Mouse (Mus musculus): ENCODE measurements around the gene Cd302.

- no peak for TF ChIP-seq MAX (IDR thresholded peaks at IDR 0.05; ENCODE audit: low read depth)
- no peak for TF ChIP-seq TCF12 (IDR thresholded peaks at IDR 0.05; ENCODE audit: insufficient read depth, poor library complexity, severe bottlenecking)
- no peak for TF ChIP-seq POLR2A (IDR thresholded peaks at IDR 0.05; ENCODE audit: insufficient read length, low read depth)
- TF ChIP-seq MYOD1 (IDR thresholded peaks at IDR 0.05; ENCODE audit: control insufficient read depth in 1 of 3, insufficient read length in 2 of 3, low read depth in 2 of 3) = no peak
- TF ChIP-seq POLR2AphosphoS2 (IDR thresholded peaks at IDR 0.05; ENCODE audit: insufficient read length, low read depth) = no peak
- TF ChIP-seq REST (IDR thresholded peaks at IDR 0.05; ENCODE audit: insufficient read depth, insufficient read length) = no peak
- TF ChIP-seq E2F4 (IDR thresholded peaks at IDR 0.05; ENCODE audit: insufficient read depth) = no peak
- TF ChIP-seq TCF3 (IDR thresholded peaks at IDR 0.05; ENCODE audit: insufficient read length, low read depth) = no peak
- no peak for TF ChIP-seq USF1 (IDR thresholded peaks at IDR 0.05; ENCODE audit: low read depth)
- TF ChIP-seq MYOG (IDR thresholded peaks at IDR 0.05; ENCODE audit: control insufficient read depth in 1 of 3, insufficient read depth in 1 of 3, insufficient read length in 2 of 3, low read depth in 2 of 3) = no peak
- no peak for TF ChIP-seq CEBPB (IDR thresholded peaks at IDR 0.05; ENCODE audit: insufficient read depth, poor library complexity, severe bottlenecking)
- TF ChIP-seq SRF (IDR thresholded peaks at IDR 0.05; ENCODE audit: control insufficient read depth, insufficient read length, low read depth) = no peak
Measured at GRCm38 (mm10) chr2:60291381-60291780, 7.1 kb upstream of the Cd302 start.
